Mouse (Mus musculus): Measurements from ENCODE around the gene Arl10.
A peak's percentile ranks its signal among the peaks of the same experiment; 100 is the strongest.

Arl10 gene

DNA sequence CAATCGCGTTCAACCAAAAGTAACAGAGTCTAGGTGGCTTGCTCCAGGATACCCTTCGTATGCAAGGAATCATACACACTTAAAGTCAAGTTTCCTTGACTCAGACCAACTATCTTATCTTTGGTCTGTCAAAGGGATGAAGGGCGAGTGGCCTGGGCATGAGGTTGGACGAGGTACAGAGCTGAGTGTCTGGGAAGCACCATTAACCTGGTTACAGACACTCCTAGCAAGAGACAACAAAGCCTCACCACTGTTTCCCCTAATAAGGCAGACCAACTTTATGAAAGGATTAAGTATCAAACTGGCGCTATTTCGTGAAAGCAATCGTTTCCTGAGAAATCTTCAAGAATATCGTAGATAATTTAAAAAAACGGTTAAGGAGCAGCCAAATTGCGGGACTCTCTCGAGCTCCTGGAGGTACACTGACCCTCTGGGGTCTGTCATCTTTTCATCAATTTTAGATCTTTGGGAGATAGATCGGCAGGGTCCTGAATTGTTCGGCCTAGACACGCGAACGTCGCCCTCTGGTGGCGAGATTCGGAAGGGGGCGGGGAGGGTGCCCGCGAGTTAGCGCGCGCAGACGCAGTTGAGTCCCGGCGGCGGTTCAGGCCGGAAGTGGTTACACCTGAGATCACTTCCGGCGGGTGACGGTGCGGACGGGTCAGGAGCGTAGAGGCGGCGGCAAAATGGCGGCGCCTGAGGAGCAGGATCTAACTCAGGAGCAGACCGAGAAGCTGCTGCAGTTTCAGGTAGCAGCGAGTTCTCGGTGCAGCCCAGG lies 46.5 kb downstream of the Arl10 start, which contains the start of gene Faf2:
TSS of gene Faf2 (plus strand) at position 630 of the 778 bp plus-strand sequence.
- peak; percentile 98 for DNase-seq

DNA sequence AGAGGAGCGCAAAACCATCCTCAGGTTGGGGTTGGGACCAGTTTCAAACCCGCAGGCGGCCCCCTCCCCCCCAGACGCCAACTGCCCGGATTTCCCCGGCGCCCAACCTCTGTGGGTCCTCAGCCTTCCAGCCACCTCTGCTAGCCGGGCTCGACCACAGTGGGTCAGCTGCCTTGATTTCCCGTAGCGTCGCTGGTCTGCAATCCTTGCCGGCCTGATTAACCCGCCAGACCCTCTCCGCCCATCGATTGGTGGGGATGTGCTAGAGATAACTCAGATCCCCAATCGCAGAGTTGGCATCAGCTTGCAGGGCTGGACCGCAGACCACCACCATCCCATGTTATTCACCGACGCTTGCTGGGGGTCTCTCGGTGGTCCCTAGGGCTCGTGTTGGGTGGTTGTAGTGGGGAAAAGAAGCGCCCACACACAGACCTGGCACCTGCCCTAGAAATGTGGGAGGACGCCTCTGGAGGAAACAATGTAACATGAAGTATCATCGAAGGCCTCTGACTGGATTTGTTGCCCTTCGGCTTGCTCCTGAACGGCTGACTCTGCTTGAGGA lies 47.2 kb downstream of the Arl10 start:
- DNase-seq: no peak

DNA sequence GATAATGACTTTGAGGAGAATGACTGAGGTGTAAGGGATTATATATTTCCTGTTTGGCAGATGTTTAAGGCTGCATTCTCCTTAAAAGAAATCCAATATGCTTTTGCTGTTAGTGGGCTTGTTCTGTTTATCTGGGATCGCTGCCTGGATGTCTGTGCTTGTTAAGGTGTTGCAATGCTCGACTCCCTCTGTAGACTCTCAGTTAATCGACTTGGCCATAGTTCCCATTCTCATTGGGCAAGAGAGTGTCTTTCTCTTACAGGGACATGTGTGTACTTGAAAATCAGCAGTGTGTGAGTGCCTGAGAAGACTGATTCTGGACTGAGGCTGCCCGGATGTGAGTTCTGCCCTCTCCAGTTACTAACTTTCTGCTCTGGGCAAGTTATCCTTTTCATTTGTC lies 54.3 kb downstream of the Arl10 start:
- DNase-seq: no peak
